Mouse (Mus musculus) small intestine, adult 2 months (tissue): ENCODE measurements around the gene Srsf5.

Experiments
- CTCF ChIP-seq: fragments of 200-500 bp; IDR thresholded peaks from 2 replicates; pipeline ENCODE4 v1.5.1; 2012; ENCODE audit warnings: low read depth, mild to moderate bottlenecking, control low read depth, inconsistent platforms, low read length, moderate library complexity, mixed read lengths; ENCODE audit not compliant: insufficient replicate concordance, insufficient read length; ENCODE audit errors: extremely low read depth
- POLR2A ChIP-seq: fragments of 200-500 bp; IDR thresholded peaks from 2 replicates; pipeline ENCODE4 v1.6.1; 2012; ENCODE audit warnings: low read depth, mild to moderate bottlenecking, control low read depth, inconsistent platforms, low read length, moderate library complexity

GRCm38 (mm10) chr12:80923602-80924001 is 21.7 kb upstream of the Srsf5 start:
- TF ChIP-seq POLR2A (no peak), CTCF (no peak)
